ENCODE assay signal across 8 mouse cellular contexts in the genomic region with DNA sequence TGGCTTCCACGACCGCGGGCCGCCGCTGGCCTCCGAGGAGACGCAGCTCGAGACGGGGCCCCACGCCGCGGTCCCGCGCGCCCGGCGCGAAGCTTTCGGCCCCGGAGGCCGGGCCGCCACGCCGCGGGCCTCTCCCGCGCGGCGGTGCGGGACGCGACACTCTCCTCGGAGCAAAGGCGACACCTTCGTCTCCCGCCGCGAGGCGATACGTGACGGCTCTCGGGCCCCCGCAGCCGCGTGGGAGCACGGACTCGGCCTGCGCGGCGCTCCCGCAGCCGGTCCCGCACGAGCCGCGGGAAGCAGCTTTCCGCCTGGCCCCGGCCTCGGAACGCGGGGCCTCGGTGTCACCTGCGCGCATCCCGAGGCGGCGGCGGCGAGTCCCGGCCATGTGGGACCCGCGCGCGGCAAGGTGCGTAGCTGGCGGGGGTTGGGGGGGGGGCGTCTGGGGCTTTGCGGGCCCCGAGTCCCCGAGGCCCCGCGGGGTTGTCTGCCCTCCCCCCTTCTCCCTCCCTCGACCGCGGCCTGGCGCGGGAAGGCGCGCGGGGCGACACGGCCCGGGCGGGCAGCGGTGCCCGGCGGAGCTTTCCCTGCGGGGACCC. TPM values are rescaled to one million over a fixed set of nuclear protein-coding genes. Genes with fewer than 3 reads are reported as not detected.
DNase-seq lines count a peak whose midpoint lies in the region; ATAC-seq lines count a peak whose summit lies in the region.

No protein-coding gene starts in this region.

- H3K4me2 ChIP-seq in limb, embryonic 11.5 days (ENCODE audit: low read depth, severe bottlenecking), result peak overlapping the region; percentile 71

- ATAC-seq in frontal cortex, adult (ENCODE audit: low TSS enrichment), result peak; percentile 4; the same call in 1 of the 2 replicates
- ATAC-seq in limb, embryonic 11.5 days (ENCODE audit: insufficient number of reproducible peaks, low FRiP score, low TSS enrichment, low read depth), result 0 out of 2 replicates have a peak, but pooled peaks have one; percentile 39
- ATAC-seq in megakaryocyte progenitor cell, adult 5-6 weeks (replicated peaks; ENCODE audit: poor library complexity), result no peak

- H3K27ac ChIP-seq in limb, embryonic 11.5 days (replicated peaks; ENCODE audit: low read depth, low read length), result no peak overlapping the region

- DNase-seq in frontal cortex, adult 2 months (ENCODE audit: extremely low spot score in 1 of 2, low spot score in 1 of 2), result no peak
- peak; percentile 30 to 36 for DNase-seq in right cerebral cortex, adult 2 months (ENCODE audit: low spot score in 2 of 2)
- DNase-seq in right cerebral cortex, postnatal 36 days (ENCODE audit: low spot score in 2 of 2), result no peak
- peak; percentile 37 for DNase-seq in limb, embryonic 11.5 days (ENCODE audit: low spot score)
- peak; percentile 37 for DNase-seq in right cerebral cortex, postnatal 14 days
- no peak for DNase-seq in urinary bladder, postnatal 10 days (ENCODE audit: low spot score)

- H3K4me1 ChIP-seq in limb, embryonic 11.5 days (ENCODE audit: control insufficient read depth, insufficient read depth, low read length), result peaks cover 7% of the 10 kb centered on the region

- WGBS in limb, embryonic 11.5 days, result under 1% methylated on average over 32 of the region's 98 CpGs

- H3K36me3 ChIP-seq in limb, embryonic 11.5 days (ENCODE audit: control insufficient read depth, insufficient read depth, low read length), result no peaks in the 10 kb centered on the region

- H3K4me3 ChIP-seq in limb, embryonic 11.5 days (ENCODE audit: low read depth, low read length), result peak overlapping the region; percentile 43

- no peaks in the 10 kb centered on the region; the same call in 1 of the 2 replicates for H3K9me3 ChIP-seq in limb, embryonic 11.5 days (ENCODE audit: control insufficient read depth, low read length)

- H3K27me3 ChIP-seq in limb, embryonic 11.5 days (ENCODE audit: control insufficient read depth, insufficient read depth, low read length), result peaks cover 40% of the 10 kb centered on the region

- peak overlapping the region; percentile 30; the same call in 1 of the 2 replicates for H3K9ac ChIP-seq in limb, embryonic 11.5 days (ENCODE audit: low read length)

RNA-seq across cellular contexts. Expression of a gene that starts 0.4 kb away (rescaled TPM):
- 352 and 407 TPM in 2 replicates for polyA plus RNA-seq in frontal cortex, adult 2 months (2012; rRNA removed)
- 0.08 TPM in 1 of 2 replicates, not detected in the other for polyA plus RNA-seq in limb, embryonic 11.5 days (2014; fragmentation: Nextera tagmentation; extraction: Ambion mirVana)
- total RNA-seq in megakaryocyte progenitor cell, adult 5-6 weeks (2015), result not detected in 2 replicates
- total RNA-seq in megakaryocyte progenitor cell, adult 5-6 weeks (2017), result not detected in 2 replicates

RNA-seq across cellular contexts. Expression of a gene that starts 40.2 kb away (rescaled TPM):
- polyA plus RNA-seq in frontal cortex, adult 2 months (2012; rRNA removed), result 41.9 and 47.2 TPM in 2 replicates
- 46.2 and 48.8 TPM in 2 replicates for polyA plus RNA-seq in limb, embryonic 11.5 days (2014; fragmentation: Nextera tagmentation; extraction: Ambion mirVana)
- total RNA-seq in megakaryocyte progenitor cell, adult 5-6 weeks (2015), result 19.1 and 23.8 TPM in 2 replicates
- 12.4 and 17.8 TPM in 2 replicates for total RNA-seq in megakaryocyte progenitor cell, adult 5-6 weeks (2017)

RNA-seq across cellular contexts. Expression of a gene that starts 40.4 kb away (rescaled TPM):
- polyA plus RNA-seq in frontal cortex, adult 2 months (2012; rRNA removed), result 32.6 and 37.4 TPM in 2 replicates
- polyA plus RNA-seq in limb, embryonic 11.5 days (2014; fragmentation: Nextera tagmentation; extraction: Ambion mirVana), result 52.1 and 53.3 TPM in 2 replicates
- 51.8 and 51.9 TPM in 2 replicates for total RNA-seq in megakaryocyte progenitor cell, adult 5-6 weeks (2015)
- 46.6 and 58.4 TPM in 2 replicates for total RNA-seq in megakaryocyte progenitor cell, adult 5-6 weeks (2017)

Comparison
In these comparisons a context has a peak if more than half of its experiments do, and no peak if none do; other contexts are left out.
1. DNase-seq: peak in right cerebral cortex, adult 2 months (2 of 2), limb, embryonic 11.5 days (single experiment) and right cerebral cortex, postnatal 14 days (single experiment); none in frontal cortex, adult 2 months (0 of 2), right cerebral cortex, postnatal 36 days (0 of 2) and urinary bladder, postnatal 10 days (single experiment).
2. RNA of a gene that starts 0.4 kb away (polyA plus RNA-seq): 352 to 407 TPM in frontal cortex, adult 2 months; 0.08 TPM in limb, embryonic 11.5 days; every median in the first group is over 100 times any median in the second.